Mouse (Mus musculus): ENCODE results near the gene Ipo5.

DNA sequence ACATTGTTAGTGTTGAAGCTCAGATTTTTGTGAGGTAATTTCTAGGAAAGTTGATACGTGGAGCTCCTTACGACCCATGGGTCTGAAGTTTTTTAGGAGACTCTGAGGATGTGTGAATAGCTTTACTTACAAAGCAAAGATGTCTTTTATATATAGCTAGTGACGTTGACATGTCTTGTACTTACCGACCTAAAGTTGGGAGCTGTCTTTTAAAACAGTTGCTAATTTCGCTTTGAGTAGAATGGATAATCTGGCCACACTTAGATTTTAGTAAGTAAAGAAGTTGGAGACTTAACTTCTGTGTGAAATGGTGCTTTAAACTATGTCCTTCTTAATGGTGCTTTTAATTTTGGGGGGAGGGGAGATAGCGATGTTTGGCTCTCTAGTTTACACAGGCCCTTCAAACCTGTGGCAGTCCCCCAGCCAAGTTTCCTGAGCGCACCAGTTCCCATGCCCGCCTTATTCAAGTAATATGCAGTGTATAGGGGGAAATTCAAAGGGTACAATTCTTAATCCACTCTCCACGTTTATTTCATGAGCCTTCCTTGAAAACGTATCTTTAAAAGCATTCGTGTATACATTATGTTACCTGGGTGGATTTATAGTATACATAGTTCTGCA, 1.2 kb downstream of the Ipo5 start:
- TF ChIP-seq GATA1 (IDR thresholded peaks at IDR 0.05; ENCODE audit: borderline replicate concordance, low read length) (no peak), FLI1 (IDR thresholded peaks at IDR 0.05; ENCODE audit: low read length) (no peak)

All from megakaryocyte, embryonic 14.5 days (primary cell).